Mouse (Mus musculus) C2C12 (cell line): ENCODE data around the gene Mafb. TPM values are rescaled to one million over a fixed set of nuclear protein-coding genes. Genes with fewer than 3 reads are reported as not detected.

Experiments used
- H3K27me3 ChIP-seq: one replicate; pipeline ENCODE4 v1.6.1; 2011; ENCODE audit not compliant: control insufficient read depth, insufficient read depth, insufficient read length
- H3K36me3 ChIP-seq: one replicate; pipeline ENCODE4 v1.6.1; 2011; ENCODE audit not compliant: control insufficient read depth, insufficient read depth
- H3K4me3 ChIP-seq: one replicate; pipeline ENCODE4 v1.5.1; 2011; ENCODE audit warnings: mild to moderate bottlenecking, control low read depth; ENCODE audit not compliant: poor library complexity, insufficient read depth, severe bottlenecking
- H3K79me2 ChIP-seq: one replicate; pipeline ENCODE4 v1.6.1; 2011; ENCODE audit not compliant: control insufficient read depth, insufficient read depth
- H3K79me3 ChIP-seq: one replicate; pipeline ENCODE4 v1.6.1; 2011; ENCODE audit warnings: low read depth, control low read depth
- H3ac ChIP-seq: one replicate; pipeline ENCODE3; 2011; ENCODE audit warnings: low read depth; ENCODE audit not compliant: control insufficient read depth, insufficient read length
- CEBPB ChIP-seq: IDR thresholded peaks from one replicate; pipeline ENCODE4 v1.6.1; 2011; ENCODE audit warnings: low read depth, mild to moderate bottlenecking, control low read depth, moderate library complexity
- CTCF ChIP-seq: IDR thresholded peaks from one replicate; pipeline ENCODE4 v1.5.1; 2011; ENCODE audit not compliant: control insufficient read depth, insufficient read depth, insufficient read length
- FOSL1 ChIP-seq: IDR thresholded peaks from one replicate; pipeline ENCODE4 v1.8.0; 2011; ENCODE audit warnings: mild to moderate bottlenecking, low read length; ENCODE audit not compliant: poor library complexity, insufficient read depth, severe bottlenecking
- MAX ChIP-seq: IDR thresholded peaks from one replicate; pipeline ENCODE4 v1.6.1; 2011; ENCODE audit warnings: mild to moderate bottlenecking, control low read depth
- MYOD1 ChIP-seq: IDR thresholded peaks from one replicate; pipeline ENCODE4 v1.6.1; 2011; ENCODE audit warnings: low read depth; ENCODE audit not compliant: control insufficient read depth, insufficient read length
- MYOG ChIP-seq: IDR thresholded peaks from one replicate; pipeline ENCODE4 v1.6.1; 2011; ENCODE audit not compliant: control insufficient read depth, insufficient read length; ENCODE audit errors: extremely low read depth
- USF1 ChIP-seq: IDR thresholded peaks from one replicate; pipeline ENCODE4 v1.6.1; 2011; ENCODE audit warnings: low read depth, mild to moderate bottlenecking, control low read depth, moderate library complexity
- polyA plus RNA-seq: library from polyadenylated mRNA; unstranded; fragments of >200 nt; fragmentation: generic; extraction: Trizol; gene quantifications from one replicate; pipeline ENCODE4 v1.2.1, GENCODE M21; 2012; ENCODE audit warnings: missing spikeins

The Mafb gene
- polyA plus RNA-seq, 1 experiment, result 0.01 TPM

GRCm38 (mm10) chr2:160339595-160339994, 27.3 kb downstream of the Mafb start:
- no peak for TF ChIP-seq MYOD1
- no peak for TF ChIP-seq MAX
- no peak for TF ChIP-seq FOSL1
- TF ChIP-seq CEBPB, result no peak
- TF ChIP-seq MYOG, result no peak
- no peak for TF ChIP-seq CTCF
- no peak for TF ChIP-seq USF1
- Histone ChIP-seq H3ac (no peak overlapping the region), H3K36me3 (no peaks in the 10 kb centered on the region), H3K4me3 (no peak overlapping the region), H3K27me3 (no peaks in the 10 kb centered on the region), H3K79me3 (no peaks in the 10 kb centered on the region), H3K79me2 (no peaks in the 10 kb centered on the region)

- H3ac ChIP-seq, result no peak overlapping the region
- TF ChIP-seq MAX (no peak), USF1 (no peak), MYOG (no peak), CEBPB (no peak), FOSL1 (no peak), CTCF (no peak), MYOD1 (no peak)
- no peaks in the 10 kb centered on the region for H3K36me3 ChIP-seq
- no peaks in the 10 kb centered on the region for H3K27me3 ChIP-seq
- H3K79me3 ChIP-seq, result no peaks in the 10 kb centered on the region
- H3K4me3 ChIP-seq, result no peak overlapping the region
- H3K79me2 ChIP-seq, result no peaks in the 10 kb centered on the region
Measured at GRCm38 (mm10) chr2:160336053-160336452, 30.8 kb downstream of the Mafb start.

DNA sequence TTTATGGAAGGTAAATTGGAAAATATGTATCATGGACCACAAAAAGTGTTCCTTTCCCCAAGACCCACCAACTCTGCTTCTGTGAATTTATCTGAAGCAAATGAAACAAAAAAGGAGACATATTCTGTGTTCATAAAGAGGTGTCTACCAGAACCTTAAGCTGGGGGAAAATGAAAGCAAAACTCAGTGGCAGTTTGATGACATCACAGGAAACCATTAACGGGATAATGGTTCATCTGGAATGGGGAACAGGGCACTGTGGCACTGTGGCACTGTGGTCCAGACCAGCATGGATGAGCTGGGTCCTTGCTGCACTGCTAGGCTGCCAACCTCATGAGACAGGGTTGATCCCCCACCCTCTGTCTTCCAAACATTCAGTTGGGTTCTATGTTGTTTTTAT, 31.8 kb downstream of the Mafb start:
- H3K4me3 ChIP-seq, result no peak overlapping the region
- H3K27me3 ChIP-seq, result no peaks in the 10 kb centered on the region
- TF ChIP-seq USF1 (no peak), FOSL1 (no peak), CEBPB (no peak)
- no peaks in the 10 kb centered on the region for H3K36me3 ChIP-seq
- no peak overlapping the region for H3ac ChIP-seq
- H3K79me3 ChIP-seq, result no peaks in the 10 kb centered on the region
- no peaks in the 10 kb centered on the region for H3K79me2 ChIP-seq

DNA sequence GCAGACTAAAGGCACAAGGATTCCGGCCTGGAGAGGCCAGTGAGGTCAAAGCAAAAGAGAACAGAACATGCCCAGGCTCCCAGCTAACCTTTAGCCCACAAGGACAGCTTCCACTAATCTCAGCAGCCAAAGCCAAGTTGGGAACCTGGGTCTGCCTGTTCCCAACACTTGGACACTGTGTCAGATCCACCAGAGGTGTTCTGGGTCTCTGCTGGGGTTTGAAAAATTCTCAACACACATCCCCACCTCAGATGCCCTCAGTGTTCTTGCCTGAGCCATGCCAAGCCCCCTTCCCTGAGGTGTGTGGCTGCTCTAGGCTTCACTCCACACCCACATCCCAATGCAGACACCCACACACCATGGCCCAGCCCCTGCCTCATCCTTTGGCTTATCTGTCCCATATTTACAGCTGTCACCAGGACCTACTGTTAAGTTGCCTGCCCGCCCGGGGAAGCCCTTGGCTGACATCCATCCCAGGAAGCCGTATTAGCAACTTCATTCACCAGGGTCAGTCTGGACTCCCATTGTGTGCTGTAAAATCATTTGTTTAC, 32.7 kb downstream of the Mafb start, which contains the start of gene Gm826:
Gene Gm826, minus strand, starts transcription at position 52 of the 551 bp plus-strand sequence.
- Histone ChIP-seq H3ac (no peak within 1 kb of the TSS), H3K36me3 (no peaks in the 10 kb centered on the region), H3K79me3 (no peaks in the 10 kb centered on the region), H3K4me3 (no peak within 1 kb of the TSS), H3K27me3 (no peaks in the 10 kb centered on the region), H3K79me2 (no peaks in the 10 kb centered on the region)
- TF ChIP-seq MYOG (no peak), CTCF (no peak), MYOD1 (no peak), USF1 (no peak), MAX (no peak), CEBPB (no peak), FOSL1 (no peak)

DNA sequence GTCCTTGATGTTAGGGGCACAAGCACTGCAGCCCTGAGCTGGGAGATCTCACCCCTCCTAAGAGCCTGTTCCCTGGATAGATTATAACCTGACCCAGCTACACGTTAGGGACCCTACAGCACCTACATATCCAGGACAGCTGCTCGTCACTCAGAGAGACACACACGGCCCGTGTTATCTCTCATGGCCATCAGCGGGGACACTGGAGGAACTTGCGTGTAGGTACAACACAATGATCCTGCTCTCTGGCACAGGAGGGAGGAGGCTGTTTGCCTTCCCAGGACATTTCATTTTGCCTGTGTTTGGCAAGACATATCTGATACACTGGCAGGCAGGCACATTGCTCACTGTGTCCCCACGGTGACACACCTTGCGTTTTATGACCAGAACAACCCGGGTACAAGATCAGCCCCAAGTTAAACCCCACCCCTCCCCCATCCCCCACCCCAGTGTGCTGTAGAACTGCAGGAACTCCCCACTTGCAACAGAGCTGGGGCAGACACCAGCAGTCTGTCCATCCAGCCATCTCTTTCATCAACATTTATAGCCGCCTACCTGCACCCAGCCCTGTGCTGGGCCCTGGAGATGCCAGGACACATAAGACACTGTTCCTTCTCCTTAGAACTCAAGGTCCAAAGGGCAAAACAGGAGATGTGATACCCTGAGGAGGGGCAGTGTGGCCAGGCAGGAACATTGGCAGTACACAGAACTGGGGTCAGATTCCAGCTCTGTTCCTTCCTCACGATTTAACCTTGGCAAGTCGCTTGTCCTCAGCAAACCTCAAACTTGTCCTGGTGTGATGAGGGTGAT, 34.1 kb downstream of the Mafb start:
- H3K36me3 ChIP-seq, result no peaks in the 10 kb centered on the region
- no peaks in the 10 kb centered on the region for H3K27me3 ChIP-seq
- TF ChIP-seq USF1 (no peak), CEBPB (no peak)
- no peak overlapping the region for H3K4me3 ChIP-seq
- H3ac ChIP-seq, result no peak overlapping the region
- no peaks in the 10 kb centered on the region for H3K79me2 ChIP-seq
- H3K79me3 ChIP-seq, result no peaks in the 10 kb centered on the region

DNA sequence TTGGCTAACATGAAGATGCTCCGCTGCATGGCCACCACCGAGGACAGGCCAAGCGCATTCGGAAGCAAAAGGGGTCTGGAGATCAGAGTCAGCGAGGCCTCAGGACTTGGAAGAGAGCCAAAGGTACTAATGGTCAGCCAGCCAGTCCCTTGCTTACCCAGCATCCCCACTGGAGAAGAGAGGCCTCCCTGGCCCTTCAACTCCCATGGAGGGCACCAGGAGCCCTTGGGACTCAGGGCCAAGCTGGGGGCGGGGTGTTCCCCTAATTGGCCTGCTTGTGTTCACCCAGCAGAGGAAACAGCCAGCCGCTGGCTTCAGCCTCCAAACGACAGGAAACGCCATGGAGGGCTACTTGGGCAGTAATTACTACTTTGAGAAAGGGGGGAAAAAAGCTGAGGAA, 38.0 kb downstream of the Mafb start:
- H3ac ChIP-seq, result no peak overlapping the region
- no peaks in the 10 kb centered on the region for H3K79me2 ChIP-seq
- no peaks in the 10 kb centered on the region for H3K27me3 ChIP-seq
- H3K4me3 ChIP-seq, result no peak overlapping the region
- no peaks in the 10 kb centered on the region for H3K36me3 ChIP-seq
- no peak for TF ChIP-seq USF1
- H3K79me3 ChIP-seq, result no peaks in the 10 kb centered on the region
